Mouse (Mus musculus) MEL-GATA-1-ER (cell line): ENCODE results near the gene Tead2.

Experiments used
- DNase-seq: peaks from one replicate; pipeline ENCODE4 v3.0.0-alpha.2; 2012; ENCODE audit warnings: low read depth; ENCODE audit errors: extremely low read depth

Gene Tead2

DNA sequence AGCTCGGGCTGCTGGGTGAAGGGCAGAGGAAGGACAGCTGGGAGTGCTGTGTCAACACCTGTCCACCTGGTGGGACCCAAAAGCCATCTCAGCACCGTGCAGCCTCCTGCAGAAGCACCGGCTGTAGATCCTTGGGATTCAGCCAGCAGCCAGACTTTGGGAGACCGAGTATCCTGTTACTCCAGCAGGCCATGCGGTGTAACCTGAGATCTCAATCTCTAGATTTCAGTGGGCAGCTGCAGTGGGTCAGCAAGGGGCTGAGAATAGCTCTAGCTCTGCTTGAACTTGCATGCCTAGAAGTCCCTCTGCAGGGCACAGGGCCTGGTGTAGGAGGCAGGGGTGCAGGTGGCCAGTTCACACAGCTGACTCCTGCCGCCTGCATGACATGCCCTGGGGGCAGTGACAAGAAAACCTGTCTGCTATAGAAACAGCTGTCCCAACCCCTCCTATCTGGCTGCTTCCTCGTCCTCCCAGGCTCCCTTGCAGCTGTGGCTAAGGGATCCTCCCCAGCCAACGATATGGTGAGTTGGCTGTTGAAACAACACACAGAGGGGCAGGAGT lies 23.7 kb upstream of the Tead2 start:
- no peak for DNase-seq

DNA sequence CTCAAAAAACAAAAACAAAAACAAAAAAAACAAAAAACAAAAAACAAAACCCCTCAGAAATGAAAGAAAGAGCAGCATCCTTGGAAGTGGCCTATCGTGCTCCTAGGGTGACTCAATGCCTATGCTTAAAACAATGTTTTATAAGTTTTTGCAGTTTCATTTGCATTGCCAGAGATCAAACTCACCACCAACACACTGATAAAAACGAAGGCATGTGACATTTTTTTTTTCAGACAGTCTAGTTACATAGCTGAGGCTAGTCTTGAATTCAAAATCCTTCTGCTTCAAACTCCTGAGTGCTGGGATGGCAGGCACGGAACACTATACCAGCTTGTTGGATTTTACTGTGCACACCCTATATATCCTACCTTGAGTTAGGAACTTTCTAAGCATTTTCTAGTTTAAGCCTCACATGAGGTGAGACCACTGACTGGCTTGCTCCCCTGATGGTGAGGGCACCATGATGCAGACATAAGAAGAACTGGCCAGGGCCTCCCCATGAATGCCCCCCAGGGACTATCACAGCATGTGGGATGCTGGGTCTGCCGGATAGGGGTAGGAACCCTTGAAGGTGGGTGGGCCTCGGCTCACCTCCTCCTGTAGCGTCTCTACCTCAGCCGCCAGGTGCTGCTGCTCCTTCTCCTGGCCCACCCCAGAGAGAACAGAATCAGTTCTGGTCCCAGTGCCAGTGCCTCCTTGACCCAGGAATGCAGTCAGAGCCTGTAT lies 22.8 kb upstream of the Tead2 start:
- DNase-seq: no peak

DNA sequence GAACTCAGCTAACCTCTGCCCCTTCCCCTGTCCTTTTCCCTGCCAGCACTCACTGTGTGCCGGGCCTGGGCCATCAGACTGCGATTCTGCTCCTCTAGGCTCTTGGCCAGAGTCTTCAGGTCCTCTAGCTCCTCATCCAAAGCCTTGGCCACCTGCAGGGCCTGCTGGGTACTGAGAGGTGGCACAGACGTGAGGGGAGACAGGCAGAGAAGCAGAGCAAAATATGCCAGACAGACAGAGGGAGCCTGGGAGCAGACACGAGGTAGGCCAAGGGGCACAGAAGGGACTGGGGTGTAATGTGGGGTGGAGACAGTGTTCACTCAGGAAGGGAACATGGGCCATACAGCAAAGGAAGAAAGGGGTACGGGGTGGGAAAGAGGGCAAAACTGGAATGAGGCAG lies 22.1 kb upstream of the Tead2 start:
- DNase-seq: no peak

DNA sequence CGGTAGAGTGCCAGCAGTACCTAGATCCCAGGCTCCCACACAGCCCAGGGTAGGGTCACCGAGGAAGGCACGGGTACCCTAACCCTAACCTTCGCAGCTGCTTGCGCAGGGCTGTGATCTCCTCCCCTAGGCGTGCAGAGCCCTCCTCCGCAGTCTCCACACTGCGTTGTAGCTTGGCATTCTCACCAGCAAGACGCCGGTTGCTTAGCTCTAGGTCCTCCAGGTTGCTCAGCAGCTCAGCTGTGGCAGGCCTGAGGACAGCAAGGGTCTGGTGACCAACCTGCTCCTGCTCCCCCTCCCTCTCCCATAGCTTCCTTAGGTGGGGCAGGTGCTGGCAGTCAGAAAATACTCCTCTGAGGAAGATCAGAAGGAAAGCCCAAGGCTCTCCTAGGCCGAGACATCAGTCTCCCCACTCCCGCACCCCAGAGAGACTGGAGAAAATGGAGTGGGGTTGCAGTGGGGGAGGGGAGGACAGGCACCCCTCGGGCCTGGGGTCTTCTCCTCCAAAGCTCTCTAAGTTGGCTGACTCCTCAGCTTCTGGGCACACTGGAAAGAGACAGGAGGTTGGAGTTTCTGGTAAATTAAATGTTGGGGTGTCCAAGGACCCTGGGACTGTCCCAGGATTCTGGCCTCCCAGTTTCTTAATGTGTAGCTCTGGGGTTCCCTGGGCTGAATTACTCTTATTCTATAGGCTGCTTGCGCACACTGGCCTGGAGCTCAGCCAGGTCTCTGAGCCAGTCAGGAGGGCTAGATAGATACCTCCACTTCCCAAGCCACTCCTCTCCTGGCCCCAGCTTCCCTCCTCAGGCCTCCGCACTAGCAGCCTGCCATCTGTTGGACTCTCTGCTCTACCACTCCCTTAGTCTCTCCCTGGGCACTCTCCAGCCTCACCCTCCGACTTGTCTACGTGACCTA lies 21.4 kb upstream of the Tead2 start:
- DNase-seq: no peak

DNA sequence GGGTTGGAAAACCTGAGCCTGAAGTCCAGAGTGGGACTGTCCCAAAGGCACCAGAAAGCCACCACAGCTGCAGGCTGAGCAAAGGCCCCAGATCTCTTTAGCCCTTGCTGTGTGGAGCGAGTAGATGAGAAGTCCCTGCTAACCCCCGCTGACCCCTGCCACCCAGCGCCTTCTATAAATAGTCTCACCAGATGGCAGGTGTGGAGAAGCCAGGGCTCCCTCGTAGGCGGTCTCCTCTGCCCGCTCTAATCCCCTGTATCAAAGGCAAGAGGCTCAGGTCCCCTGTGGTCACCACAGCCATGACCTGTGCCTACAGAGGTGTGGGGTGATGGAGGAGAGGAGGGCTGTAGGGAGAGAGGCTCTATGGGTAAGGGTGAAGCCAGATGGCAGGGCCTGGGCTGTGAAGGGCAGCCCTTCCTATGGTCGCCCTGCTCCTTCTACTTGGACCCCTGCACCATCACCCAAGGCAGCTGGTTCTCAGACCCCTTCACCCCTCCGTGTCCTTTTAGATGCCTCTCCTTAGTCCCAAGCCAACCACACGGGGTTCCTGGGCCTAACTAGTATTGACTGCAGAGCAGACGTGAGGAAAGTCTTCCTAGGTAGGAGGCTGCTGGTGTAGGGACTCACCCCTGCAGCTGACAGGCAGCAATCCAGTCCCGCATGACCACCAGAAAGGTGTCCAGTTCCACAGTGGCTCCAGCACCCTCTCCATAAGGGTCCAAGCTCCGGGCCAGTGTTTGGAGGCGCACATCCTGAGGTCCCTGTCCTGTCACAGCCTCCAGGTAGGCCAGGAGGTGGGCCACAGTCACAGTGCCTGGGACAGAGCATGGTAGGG lies 20.0 kb upstream of the Tead2 start:
- DNase-seq: no peak

DNA sequence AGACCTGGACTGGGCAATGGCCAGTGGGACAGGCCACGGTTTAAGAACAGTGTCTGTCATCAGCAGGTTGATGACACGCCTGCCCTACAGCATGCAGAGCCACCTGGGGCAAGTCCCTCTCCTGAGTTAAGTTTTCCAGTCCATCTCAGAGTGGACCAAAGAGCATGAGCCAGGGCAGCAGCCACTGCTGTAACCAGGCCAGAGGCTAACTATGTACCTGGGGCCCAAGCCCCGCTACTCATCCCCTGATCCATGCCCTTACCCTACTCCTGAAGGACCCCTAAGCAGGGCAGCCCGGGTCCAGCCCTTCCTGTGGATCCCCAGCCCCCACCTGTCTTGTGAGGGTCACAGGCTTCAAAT lies 19.4 kb upstream of the Tead2 start:
- DNase-seq: no peak

DNA sequence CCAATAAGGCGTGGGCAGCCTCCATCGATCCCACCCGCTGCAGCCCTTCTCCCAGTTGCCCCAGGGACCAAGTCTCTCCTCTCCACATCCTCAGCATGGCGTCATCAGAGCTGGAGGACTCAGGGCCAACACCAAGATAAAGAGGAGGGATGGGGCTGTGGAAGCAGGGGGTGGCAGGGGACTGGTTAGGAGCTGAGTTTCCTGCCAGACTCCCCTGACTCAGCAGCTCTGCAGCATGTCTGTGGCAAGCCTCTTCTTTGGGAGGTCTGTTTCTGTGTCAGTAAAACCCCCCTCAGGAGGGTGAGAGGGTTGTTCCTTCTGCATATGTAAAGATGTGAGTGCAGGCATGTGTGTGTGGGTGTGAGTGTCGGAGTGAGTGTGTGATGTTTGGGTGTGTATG lies 18.6 kb upstream of the Tead2 start:
- no peak for DNase-seq

DNA sequence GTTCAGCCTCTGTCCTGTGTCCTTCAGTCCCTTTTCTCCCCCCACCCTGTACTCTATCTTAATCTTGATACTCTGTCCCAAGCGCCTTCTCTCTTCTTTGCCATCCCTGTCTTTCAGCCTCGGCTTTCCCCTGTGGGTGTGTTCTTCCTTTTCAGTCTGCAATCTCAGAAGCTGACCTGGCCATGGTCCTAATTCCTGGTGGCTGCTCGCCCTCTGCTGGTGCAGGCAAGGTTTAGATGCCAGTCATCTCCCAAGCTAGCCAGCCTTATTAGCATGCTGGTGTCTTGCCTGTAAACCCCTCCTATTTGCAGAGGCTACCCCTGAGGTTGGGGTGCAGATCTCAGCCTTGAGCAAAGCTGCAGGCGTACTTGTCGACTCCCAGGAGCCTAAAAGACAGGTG lies 17.1 kb upstream of the Tead2 start:
- no peak for DNase-seq

DNA sequence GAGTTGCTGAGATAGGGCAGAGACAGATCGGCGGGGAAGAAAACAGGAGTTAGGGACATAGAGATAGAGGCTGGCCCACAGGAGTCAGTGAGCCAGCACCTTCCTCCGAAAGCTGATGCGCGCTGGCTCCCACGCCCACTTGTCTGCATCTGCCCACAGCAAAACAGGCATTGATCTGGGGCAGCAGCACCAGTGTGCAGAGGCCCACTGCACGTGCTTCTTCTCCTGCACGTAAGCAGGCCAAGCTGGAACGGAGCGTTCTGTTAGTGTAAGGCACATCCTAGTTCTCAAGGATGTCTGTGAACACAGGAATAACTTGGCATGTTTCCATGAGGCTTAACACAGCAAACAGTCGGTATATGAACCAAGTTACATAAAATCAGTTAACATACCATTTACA lies 16.6 kb upstream of the Tead2 start:
- DNase-seq: no peak

DNA sequence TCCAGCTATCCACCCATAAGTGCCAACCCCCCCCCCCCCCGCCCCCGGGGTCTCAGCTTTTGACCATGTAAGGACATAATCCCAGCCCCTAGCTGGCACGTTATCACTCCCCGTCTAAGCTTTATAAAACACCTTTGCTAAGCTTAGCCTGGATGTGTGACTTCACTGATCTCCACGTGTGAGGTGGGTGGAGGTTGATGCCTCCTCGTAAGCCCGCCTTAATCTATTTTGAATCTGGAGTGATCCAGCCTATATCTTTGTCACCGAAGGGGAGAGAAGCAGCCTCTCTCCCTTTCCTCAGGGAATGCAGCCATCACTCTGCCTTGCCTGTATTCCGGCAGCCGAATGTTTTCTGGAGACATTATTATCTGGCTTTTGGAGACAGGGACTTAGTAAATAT lies 12.9 kb upstream of the Tead2 start:
- no peak for DNase-seq

DNA sequence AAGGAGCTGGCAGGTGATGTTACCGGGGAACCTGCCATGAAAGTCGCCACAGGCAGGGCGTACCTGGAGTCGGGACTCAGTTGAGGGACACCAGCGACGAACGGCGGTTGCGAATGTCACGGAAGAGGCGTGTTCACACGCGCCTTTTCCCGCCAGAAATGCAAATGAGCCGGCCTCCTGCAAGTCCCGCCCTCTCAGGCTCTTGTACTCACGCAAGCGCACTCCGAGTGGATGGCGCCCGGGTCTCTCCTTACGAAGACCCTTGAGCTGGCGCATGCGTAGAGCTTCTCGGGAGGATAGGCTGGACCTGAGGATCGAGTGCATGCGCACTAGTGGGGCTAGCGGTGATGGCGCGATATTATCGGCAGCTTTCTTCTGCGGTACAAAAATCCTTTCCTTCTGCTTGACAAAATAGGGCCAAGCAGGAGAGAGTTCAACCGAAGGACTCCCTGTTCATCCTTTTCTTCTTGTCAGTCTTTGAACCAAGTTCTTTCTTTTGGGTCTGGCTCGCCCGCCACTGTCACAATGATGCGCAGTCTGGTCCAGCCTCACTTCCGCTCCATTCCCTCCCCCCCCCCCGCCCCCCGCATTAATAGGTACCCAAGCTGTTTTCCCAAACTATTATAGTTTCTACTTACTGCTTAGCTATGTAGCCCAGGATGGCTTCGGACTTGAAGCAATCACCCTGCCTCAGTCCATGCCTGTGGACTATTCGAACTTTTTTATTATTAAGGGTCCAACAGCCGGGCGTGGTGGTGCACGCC lies 11.0 kb upstream of the Tead2 start, which contains the start of gene Ccdc155:
Ccdc155 (minus strand) TSS at position 513 of the 764 bp plus-strand sequence.
- DNase-seq: peak; percentile 93

DNA sequence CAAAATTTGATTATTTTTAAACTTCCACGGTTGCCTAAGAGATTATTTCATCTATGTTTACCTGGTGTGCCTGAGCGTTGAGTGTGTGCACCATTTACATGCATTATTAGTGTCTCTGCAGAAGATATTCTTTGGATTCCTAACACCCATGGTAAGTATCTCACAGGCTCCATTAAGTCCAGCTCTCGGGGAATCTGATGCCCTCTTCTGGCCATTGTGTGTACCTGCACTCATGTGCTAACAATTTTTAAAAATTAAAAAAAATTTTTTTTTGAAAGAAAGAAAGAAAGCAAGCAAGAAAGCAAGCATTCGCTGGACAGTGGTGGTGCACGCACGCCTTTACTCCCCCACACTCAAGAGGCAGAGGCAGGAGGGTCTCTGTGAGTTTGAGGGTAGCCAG lies 7.3 kb upstream of the Tead2 start:
- DNase-seq: no peak

DNA sequence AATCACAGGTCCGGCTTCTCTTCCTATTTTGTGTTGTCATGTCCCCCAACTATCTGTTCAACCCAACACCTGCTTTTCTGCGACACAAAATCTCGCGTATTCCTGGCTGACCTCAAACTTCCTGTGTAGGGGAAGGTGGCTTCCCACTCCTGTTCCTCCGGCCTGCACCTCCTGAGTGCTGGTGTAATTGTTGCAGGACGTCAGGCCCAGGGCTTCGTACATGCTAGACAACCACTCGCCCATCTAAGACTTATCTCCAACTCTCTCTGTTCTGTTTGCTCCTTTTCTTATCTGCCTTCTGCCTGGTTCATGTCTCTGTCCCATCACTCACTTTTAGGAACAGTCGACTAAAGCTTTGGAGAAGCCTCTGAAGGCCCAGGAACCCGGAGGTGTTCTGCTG lies 4.5 kb upstream of the Tead2 start:
- DNase-seq: peak; percentile 24

DNA sequence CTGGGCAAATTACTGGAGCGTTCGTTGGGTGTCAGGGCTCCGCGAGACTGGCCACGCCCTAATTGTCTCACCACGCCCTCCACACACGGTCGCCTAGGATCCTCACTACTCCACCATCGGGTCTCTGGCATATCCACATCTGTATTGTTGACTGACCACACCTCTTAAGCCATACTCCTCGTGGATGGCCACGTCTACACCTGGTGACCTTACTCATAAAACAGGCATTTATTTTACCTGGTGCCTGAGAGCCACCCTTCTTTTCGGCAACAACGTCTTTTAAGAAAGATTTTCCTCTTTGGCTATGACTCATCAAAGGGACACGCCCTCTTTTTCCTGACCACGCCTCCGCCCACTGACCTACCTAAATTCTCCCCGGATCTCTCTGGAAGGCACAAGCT lies 3.7 kb upstream of the Tead2 start, which contains the start of gene Dkkl1:
Dkkl1 (minus strand) TSS at position 297 of the 401 bp plus-strand sequence.
- DNase-seq: peak; percentile 56

DNA sequence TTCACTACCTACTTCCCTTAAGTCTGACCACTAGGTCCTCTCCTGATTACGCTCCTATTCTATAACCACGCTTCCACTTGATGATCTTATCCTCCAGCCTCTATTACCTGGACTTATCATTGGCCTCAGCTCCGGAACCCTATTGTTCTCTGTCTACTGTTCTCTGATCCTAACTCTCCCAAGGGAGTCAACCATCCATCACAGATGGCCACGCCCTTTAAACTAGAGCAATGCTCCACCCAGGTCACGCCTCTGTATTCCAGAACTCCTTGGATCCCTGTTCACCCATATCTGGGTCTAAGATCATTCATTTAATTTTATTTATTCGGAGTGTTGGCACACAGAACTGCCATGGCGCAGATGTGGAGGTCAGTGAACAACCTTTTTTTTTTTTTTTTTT lies 3.2 kb upstream of the Tead2 start:
- DNase-seq: no peak

DNA sequence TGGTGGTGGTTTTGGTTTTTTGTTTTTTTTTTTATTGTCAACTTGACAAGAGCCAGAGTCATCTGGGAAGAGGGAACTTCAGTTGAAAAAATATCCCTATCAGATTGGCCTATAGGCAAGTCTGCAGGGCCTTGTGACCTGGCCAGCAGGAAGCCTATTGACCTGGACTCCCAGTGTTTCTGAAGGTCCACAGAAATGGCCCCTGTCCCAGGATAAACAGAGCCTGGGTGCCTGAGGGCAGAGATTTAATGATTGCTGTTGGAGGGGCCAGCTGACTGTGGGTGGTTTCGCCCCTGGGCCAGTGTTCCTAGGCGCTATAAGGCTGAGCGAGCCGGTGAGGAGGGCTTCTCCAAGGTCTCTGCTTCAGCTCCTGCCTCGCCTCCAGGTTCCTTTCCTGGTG lies 1.8 kb upstream of the Tead2 start:
- no peak for DNase-seq

DNA sequence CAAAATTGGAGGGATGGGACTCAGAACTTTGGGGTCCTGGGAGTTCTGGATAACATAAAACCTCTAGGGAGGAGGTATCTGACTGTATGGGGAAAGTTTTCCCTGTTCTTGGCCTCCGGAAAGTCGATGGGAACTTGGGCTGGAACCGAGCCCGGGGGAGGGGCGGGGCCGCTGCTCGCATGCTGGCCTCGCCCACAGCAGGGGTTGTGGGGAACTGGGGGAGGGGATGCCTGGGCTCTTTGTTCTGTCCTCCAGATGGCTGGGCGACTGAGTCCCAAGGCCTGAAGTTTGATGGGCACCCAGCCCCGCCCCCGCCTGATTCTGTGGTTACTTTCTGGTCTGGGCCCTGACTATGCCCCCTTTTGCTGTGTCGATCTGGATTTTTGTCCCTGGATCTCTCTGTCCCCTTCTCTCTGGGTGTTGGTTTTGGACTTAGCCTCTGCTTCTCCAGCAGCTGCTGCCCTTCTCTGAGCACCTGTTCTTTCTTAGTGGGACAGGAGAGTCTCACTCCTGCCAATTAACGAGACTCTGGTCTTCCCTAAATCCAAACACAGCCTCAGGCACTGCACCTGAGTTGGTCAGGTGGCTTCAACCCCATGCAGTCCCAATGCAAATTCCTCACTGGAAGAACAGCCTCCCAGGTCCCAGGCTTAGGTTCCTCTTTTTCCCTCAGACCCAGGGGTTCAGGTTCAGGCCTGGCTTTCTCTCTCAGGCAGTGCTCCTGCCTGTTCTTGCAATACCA lies 1.1 kb downstream of the Tead2 start:
- no peak for DNase-seq

DNA sequence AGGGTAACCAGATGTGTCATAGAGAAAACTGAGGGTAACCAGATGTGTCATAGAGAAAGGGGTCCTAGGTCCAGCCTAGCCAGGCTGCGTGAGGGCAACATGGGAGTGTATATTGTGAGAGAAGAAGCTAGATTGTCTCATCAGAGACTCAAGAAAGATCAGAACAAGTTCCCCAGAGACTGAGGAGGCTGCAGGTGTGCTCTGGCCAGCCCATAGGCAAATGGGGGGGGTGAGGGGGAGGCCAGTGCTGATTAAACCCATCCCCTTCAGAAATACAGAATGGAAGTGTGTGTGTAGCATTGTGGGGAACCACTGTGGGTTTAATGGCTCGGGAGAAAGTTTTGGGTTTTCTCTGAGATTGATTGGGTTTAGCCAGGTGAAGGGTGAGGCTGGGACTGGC lies 6.1 kb downstream of the Tead2 start:
- DNase-seq: no peak

DNA sequence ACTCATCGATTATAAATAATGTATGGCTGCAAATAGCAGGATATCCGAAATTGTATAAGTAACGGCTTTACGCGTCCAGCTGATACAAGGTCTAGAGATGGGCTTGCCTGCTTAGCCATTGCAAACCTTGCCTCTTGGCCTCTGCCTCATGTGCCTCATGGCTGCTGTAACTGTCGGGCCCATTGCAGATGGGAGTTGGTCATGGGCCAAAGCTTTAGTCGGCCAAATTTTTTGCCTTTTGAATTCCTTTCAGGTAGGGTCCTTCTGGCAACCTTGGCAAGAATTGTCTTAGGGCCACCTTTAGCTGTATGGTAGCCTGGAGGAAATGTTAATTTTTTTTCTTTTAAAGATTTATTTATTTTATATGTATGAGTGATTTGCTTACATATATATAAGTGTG lies 9.3 kb downstream of the Tead2 start:
- DNase-seq: no peak

DNA sequence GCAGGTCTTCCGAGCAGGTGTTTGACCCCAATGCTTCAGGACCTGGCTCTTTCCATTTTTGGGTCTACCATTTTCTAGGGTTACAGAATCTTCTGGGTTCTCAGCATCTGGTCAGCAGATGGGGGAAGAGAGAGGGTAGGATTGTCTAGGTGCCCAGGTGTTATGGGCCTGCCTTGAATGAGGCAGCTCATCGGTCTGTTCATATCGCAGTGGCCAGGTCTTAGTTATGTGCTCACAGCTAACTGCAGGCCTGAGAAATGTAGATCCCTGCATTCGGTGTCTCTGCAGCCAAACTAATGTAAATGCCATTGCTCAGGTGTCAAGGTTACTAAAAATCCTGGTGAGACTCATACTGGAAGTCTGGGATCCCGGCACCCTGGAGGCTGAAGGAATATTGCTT lies 10.9 kb downstream of the Tead2 start:
- no peak for DNase-seq
